Mouse (Mus musculus): ENCODE data around the gene Cryab.

The Cryab gene

DNA sequence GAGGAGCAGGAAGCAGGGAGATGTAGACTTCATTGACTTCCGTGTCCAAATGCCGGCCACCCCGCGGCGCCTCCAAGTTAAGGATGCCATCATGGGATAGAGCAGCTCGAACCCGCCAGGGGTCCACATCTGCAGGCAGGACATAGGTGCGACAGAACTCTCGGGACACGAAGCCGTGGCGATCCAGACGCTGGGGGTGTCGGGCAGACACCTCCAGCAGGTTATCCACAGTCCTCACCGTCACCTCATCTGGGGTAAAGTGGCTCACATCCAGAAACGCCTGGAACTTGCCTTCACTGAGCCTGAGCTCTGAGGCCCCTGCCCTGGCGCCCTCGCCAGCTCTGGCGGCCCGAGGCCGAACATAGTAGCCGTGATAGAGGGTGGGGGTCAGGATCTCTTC, at the start of gene Cryab:
TSS of gene Cryab (plus strand) at position 3 of the 400 bp plus-strand sequence.
- no peak for DNase-seq (ENCODE audit: low spot score)

DNA sequence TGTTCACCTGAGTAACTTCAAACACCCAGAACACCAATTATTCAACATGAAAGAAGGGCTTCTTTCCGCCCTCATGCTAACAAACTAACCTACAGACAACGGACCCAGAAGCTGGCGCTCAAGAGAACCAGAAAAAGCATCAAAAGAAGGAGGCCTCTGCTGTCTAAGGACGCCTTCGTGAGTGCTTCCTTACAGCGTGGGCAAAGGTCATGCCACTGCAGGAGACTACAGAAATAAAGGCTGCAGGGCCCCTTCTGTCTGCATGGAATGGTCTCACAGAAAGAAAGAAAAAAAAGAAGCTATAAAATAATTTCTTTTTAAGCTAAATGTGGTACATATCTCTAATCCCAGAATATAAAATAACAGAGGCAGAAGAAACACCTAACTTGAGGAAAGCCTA, 46.2 kb upstream of the Cryab start:
- no peak for DNase-seq (ENCODE audit: low spot score)

DNA sequence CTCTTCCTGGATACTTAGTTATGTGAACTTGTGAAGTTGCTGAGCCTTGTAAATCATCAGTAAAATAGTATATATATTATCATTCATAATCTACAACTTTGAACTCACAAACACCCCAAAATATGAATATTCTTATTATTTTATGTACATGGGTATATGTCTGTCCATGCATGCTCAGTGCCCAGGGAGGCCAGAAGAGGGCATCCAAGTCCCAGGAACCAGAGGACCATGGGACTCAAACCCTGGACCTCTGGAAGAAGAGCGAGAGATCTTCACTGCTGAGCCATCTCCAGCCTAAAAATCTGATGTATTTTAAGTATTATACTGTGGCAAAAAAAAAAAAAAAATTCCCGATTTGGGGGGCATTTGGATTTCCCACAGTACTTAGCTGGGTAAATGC, 42.0 kb upstream of the Cryab start:
- DNase-seq (ENCODE audit: low spot score): no peak

DNA sequence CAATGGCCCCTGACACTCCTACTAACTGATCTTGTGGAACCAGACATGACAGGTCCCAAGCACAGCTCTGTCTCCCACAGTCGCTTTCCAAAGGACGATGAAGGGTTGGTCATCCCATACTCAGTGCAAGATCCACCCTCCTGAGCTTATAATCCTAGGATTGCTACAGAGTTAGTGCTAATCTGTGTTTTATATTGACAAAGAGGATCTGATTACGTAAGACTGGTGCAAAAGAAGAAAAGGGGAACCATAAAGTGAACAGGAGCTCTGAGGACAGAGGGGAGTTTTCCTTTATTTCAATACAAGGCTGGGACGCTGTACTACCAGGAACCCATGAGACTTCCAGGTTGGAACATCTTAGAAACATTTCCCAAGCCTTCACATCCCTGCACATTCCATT, 39.8 kb upstream of the Cryab start:
- DNase-seq (ENCODE audit: low spot score): no peak

DNA sequence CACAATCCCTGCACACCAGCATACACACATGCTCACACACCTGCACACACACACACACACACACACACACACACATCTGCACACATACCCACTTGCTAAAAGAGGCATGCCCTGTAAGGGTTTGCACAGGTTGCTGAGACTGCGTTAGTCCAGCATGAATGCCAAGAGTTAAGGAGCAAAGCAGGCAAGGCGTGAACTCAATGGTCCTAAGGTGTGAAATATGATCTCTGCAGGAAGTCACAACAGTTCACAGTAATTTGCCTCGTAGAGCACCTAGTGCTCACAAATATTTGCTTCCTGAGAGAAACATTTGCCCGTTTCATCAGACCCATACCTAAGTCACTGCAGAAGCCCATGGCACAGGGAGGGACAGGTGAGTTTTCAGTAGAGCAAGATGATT, 36.9 kb upstream of the Cryab start:
- DNase-seq (ENCODE audit: low spot score): no peak

DNA sequence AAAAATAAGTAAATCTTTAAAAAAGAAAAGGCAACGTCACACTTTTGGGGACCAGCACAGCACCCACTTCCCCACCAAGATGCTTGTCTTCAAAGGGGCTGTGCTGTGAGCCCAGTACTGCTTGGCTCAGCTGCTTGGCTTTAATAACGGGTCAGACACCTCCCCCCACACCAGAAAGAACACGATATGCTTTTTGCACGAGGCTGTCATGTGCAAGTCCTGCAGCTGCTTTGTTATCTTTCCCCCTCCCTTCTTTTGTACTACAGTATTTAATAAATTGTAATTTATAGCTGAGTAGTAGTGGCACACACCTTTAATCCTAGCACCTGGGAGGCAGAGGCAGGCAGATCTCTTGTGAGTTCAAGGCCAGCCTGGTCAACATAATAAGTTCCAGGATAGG, 32.2 kb upstream of the Cryab start:
- no peak for DNase-seq (ENCODE audit: low spot score)

DNA sequence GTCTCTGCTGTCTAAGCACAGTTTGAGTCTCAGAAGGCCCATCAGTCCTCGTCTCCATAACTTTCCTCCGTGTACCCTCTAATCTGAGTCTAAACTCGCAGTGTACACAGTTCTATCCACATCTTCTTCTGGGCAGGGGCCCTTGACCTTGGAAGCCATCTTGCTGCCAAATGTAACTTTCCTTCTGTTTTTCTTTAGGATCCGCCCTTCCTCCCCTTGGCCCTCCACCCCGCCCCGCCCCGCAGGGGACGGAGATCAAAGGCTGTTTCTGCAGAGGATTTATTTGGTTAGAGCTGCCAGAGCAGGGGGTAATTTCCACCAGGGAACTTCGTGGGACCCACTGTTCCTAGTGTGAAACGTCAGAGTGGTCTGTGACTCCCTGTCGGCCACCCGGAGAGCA, 30.1 kb upstream of the Cryab start:
- no peak for DNase-seq (ENCODE audit: low spot score)

DNA sequence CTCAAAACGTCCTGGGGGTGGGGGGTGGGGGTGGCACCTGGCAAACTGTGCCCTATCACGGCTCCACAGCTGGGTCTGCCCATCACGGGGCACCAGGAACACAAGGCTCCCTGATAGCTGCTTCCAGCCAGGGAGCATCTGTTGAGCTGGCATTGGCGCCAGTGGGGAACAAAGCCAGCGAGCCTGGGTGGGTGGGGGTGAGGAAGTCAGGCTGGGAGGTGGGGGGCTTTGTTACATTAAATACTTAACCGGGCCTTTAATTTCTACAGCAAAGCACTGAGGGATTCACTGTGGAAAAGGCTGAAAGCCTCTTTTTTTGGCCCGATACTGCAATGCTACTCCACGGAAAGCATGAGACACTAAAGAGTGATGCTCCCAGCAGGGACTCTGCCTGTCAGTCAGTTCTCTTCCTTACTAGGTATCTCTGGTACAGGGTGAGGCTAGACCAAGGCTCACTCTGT, 28.6 kb upstream of the Cryab start:
- DNase-seq (ENCODE audit: low spot score): no peak

DNA sequence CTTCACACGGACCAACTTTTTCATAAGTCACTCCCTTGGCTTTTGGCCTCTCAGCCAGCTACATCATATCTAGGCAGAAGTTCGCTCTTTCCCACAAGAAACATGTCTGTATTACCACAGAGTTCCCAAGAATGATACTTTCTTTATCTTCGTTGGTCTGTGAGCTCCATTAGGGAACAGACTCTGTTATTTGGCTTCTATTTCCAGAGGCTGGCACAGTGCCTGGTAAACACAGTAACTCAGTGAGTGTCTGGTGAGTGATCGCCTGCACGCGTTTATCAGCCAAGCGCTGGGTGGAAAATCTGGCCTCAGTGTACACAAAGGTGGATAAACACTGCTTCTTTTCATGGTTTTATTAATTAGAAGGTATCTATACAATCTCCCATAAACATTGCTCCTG, 27.7 kb upstream of the Cryab start:
- no peak for DNase-seq (ENCODE audit: low spot score)

DNA sequence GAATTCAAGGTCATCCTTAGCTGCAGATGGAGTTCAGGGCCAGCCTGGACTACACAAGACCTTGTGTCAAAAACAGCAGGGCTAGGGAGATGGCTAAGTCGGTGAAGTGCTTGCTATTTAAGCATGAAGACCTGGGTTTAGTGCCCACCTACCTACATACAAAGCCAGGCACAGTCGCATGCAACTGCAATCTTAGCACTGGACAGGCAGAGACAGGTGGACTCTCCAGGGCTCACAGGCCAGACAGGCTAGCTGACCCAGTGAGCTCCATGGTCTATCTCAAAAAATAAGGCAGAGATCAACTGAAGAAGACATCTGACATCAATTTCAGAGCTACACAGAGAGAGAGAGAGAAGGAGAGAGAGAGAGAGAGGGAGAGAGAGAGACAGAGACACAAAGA, 27.0 kb upstream of the Cryab start:
- DNase-seq (ENCODE audit: low spot score): no peak

DNA sequence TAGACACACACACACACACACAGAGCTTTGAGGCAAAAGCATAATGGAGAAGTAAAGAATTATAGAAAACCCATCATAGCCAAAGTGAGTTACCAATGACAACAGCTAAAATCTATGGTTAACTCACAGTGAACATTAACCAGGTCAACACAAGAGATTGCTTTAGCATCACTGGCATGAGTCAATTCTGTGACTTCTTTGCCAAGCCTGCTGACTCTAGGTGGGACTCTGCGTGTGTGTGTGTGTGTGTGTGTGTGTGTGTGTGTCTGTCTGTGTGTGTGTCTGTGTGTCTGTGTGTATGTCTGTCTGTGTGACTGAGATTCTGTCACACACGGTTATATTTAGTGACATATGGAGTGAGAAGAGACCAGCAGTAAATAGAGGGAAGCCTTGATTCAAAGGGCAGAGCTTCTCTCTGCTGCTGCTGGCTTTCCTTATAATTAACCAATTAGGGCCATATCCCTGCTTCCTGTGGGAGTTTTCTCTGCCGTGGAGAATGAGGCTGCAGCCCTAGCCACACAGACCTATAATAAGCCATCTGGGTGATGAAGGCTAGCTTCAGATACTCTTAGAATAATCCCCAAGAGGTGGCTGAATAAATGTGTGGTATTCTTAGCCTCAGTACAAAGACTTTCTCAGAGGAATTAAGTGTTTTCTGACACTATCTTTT, 26.3 kb upstream of the Cryab start:
- DNase-seq (ENCODE audit: low spot score): no peak

DNA sequence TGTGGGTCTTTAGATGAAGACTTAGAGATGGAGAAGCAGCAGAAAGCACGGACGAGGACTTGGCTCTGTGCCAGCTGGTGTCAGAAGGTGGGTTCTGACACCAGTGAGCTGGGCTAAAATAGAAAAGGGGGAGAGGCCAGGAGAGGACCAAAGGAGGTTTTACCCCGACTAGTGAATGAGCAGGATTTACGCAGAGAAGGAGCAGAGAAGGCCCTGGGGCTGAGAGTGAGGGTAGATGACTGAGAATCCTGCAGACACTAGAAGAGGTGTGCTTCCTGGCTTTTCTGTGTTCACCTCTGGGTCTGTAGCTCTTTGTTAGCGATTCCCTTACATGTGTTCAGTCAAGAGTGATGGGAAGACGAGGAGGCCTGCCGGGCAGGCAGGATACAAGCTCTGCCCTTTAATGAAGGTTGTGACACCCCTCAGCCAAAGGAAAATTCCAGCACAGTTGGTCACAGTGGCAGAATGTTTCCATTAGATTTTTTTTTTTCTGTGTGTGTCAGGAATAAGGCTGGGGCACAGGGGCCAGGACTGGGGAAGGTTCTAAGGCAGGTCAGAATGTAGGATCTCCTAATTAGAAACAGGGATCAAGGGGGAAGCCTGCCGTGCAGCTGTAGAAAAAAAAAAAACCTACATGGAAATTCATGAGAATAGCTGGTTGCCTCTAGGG, 25.1 kb upstream of the Cryab start:
- DNase-seq (ENCODE audit: low spot score): no peak

DNA sequence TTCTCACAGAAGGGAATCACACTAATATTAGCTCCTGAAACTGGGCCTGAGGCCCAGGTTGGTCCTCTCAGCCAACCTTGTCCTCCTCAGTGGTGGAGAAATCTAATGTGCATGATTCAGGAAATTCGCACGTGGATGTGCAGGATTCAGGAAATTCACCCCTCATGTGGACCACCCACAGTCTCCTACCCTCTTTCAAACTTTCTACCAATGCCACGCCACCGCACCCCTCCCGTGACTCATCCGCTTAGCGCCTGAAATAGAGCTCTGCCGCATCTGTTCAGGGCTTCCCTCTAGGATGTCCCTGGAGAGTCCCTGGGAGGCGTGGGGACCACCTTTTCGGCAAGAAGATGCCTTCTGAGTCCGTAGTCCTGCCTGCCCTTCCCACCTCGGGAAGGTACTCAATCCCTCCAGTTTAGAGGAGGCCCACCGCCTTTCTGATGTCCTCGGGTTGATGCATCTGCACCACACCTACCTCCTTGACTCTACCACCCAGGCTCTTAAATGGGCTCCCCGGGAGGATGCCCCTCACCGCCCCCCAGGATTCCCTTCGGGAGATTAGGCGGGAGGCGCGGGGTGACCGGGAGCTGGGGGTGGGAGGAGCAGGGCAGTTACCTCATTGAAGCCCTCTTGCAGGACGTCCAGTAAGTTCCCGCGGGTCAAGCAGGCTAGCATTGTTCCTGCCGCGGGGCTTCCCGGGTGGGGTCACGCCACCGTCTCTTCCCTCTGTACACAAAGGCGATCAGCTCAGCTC, 23.8 kb upstream of the Cryab start:
- DNase-seq (ENCODE audit: low spot score): no peak

DNA sequence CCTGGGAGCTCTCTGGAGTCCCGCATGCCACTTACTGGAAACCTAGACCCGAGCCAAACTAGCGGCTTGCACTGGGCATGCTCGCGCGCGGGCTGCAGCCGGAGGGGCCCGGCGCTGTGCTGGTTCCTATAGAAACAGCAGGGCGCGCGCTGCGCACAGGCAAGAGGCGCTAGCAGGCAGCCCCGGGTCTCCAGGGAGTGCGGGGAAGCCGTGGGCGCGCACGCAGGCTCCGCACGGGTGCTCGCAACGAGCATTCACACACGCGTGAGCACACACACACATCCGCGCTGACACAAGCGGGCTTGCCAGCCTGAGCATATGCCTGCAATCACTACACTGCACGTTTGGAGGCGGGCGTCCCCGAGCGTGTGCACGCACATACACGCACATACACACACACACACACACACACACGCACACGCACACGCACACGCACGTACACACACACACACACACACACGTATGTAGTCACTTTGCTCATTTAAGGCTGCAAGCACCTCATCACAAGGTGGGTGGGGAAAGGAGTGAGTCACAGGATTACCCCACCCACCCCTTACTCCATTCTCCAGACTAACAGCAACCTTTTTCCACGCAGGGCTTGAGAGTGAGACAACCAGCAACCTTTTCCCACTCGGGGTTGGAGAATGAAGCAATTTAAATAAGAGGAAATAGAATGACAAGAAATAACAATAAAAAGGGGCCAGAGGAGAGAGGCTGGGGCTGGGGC, 23.0 kb upstream of the Cryab start:
- DNase-seq (ENCODE audit: low spot score): no peak

DNA sequence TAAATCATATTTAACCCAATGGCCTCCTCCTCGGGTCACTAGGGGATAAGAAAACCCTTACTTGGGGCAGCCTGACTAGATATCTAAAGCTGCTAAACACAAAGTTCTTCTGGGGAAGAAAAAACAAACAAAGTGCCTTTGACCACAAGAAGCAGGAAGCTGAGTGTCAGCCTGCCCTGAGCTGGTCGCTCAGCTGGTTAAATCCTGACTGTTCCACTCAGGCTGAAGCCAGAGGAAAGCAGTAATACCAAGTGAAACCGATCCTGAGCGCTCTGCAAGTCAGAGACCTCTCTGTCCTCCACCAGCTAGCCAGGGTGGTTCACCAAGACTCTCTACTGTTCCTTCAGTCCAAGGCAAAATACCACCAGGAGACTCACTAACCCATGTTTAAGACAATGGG, 21.5 kb upstream of the Cryab start:
- DNase-seq (ENCODE audit: low spot score): no peak

DNA sequence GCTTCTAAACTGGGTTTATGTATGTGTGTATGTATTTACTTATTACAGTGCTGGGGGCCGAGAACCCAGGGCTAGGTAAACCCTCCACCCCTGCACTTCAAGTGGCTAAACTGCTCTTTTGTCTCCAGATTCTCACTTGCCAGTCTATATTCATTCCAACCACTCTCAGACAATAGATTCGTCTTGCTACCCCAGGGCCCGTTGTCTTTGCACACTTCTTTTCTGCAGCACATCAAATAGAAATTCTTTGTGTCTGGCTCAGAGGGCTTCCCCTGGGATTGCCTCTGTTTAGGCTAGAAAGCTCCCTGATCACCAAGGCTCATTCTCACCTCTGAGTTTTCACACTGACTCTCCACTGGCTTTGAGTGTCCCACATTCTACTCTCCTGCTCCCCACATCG, 18.6 kb upstream of the Cryab start:
- no peak for DNase-seq (ENCODE audit: low spot score)

DNA sequence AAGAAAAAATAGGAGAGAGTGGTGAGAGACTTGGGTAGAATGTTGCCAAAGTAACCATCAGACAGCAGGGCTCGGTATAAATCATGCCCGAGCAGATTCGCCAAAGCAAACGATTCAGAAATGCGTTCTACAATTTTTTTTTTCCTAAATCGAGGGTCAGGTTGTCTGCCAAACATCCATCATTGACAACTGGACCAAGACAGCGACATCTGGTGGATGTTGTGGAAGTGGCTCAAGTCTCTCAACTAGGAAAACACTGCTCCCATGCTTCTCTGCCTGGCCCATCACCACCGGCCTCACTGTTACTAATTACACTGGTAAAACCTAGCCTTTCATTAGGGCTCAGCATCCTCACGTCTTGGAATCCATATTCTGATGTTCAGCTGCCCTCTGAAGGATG, 16.1 kb upstream of the Cryab start:
- no peak for DNase-seq (ENCODE audit: low spot score)

DNA sequence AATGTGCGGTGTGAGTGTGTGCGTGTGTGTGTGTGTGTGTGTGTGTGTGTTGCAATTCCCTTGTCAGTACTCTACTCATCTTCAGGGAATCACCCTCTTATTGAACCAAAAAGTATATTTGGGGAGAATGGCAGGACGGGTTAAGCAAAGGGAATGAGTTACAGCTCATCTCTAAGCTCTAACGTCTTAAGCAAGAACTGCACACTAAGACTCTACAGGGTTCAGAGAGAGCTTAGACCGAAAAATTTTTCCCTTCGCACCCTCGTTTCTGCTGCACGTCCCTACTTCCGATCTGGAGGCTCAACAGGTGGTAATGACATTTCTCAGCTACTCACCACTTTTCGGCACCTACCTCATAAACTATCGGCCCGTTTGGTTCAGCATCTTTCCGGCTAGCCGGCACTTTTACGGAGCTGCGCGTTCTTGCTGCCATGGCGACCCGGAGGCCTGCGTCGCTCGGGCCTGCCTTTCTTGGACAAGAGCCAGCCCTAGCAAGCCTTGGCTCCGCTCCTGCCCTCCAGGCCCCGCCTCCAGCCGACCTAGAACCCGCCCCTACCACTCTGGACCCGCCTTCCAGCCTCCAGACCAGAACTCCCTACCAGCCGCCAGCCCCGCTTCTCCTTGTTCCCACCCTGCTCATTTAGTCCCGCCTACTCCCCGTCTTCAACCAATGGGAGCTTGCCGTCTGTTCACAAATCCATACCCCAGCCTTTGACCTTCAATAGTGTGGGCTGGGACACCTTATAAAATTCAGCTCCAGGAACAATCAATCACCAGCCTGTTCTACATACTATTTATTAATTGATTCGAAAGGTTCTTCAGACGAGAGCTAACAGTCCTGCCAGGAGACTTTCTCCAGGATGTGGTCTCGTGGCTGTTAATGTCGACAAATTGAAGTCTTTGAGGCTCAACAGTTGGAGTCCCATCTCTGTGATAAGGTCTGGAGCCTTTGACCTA, 11.9 kb upstream of the Cryab start, which contains the start of gene Dixdc1:
TSS of gene Dixdc1 (minus strand) at position 604 of the 957 bp plus-strand sequence.
- DNase-seq (ENCODE audit: low spot score): peak; percentile 76

DNA sequence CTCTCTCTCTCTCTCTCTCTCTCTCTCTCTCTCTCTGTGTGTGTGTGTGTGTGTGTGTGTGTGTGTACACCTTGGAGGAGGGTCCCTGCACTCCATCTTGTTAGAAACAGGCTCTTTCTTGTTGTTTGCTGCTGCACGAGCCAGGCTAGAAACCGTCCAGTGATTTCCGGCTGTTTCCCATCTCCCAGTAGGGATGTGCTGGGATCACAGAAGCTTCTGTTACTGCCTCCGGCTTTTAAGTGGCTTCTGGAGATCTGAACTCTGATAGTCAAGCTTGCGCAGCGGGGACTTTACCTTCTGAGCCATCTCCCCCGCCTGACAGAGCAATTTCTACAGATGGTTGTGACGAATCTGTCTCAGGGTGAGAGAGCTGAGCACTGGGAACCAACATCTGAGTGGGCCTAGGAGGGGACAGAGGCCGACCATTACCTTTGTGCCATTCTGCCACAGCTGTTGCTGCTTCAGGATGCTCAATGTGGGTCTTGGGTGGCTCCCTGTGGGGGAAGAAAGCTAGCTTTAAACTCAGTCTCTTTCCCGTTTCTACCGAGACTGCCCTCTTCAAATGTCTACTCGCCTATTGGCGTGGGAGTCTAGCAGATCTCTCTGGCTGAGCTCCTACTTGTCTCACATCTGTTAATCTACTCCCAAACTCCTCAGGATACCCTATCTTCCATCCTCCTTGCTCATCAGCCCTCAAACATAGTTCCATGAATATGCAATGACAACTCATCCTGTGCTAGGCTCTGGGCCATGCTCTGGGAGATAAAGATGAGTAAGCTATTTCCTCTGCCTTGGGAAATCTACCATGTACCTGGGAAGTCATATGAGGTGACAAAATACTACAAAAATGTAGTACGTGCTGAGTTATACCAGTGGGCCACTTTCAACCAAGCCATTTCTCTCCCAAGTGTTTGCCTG, 10.0 kb upstream of the Cryab start:
- DNase-seq (ENCODE audit: low spot score): no peak

DNA sequence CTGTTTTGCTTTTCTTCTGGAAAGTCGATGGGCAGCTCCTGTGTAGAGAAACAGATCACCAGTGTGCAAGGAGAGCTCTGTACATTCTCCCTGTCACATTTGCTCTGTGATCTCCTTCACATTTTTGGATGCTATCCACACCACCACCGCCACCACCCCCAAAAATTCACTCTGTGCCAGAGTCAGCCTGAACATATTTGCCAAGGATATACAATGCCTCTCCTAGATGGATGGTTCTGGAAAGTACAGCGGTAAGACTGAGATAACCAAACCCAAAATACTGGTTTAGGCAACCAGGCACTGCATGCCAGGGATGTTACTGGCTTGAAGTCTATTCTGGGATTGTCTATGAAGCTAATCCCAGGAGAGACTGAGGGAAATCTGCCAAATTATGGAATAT, 8.9 kb upstream of the Cryab start:
- DNase-seq (ENCODE audit: low spot score): no peak
